Comparison of ENCODE assay signal across 9 mouse cellular contexts in genomic region chr17:84675951-84676366, GRCm38 (mm10). TPM values are rescaled to one million over a fixed set of nuclear protein-coding genes. Genes with fewer than 3 reads are reported as not detected.
A peak's percentile ranks its signal among the peaks of the same experiment; 100 is the strongest.
DNase-seq lines count a peak whose midpoint lies in the region; ATAC-seq lines count a peak whose summit lies in the region.
"Had no signal": no experiment of that assay in that cellular context is flagged by ENCODE, and none has a peak within 500 bp of the region (broad histone marks: within the 10 kb centered on the region; RNA-seq: fewer than 3 reads in every experiment).

Gene Abcg8, plus strand, starts transcription at chr17:84676302.

- no peaks in the 10 kb centered on the region for H3K4me1 ChIP-seq in heart, embryonic 11.5 days (ENCODE audit: control insufficient read depth, insufficient read depth, low read length)

- peak; percentile 46; the same call in 1 of the 2 replicates for ATAC-seq in heart, embryonic 11.5 days (replicated peaks; ENCODE audit: insufficient number of reproducible peaks, low FRiP score, low TSS enrichment)

- H3K9ac ChIP-seq in heart, embryonic 11.5 days (ENCODE audit: low read depth, low read length): 0 out of 2 replicates have a peak within 1 kb of the TSS, but pooled peaks have one; percentile 59

- 3% methylated on average over 24 of the region's 24 CpGs for WGBS in heart, embryonic 11.5 days (ENCODE audit: insufficient replicate concordance)

- H3K4me2 ChIP-seq in heart, embryonic 11.5 days: peak within 1 kb of the TSS; percentile 76

- peaks cover 3% of the 10 kb centered on the region; the same call in 1 of the 2 replicates for H3K27me3 ChIP-seq in heart, embryonic 11.5 days (ENCODE audit: control insufficient read depth, insufficient read depth, low read length)

- intact Hi-C loops in left cerebral cortex, postnatal 25 days (cut with DNase I): no loop called here

- H3K4me3 ChIP-seq in heart, embryonic 11.5 days (ENCODE audit: low read depth, low read length): peak within 1 kb of the TSS; percentile 44

- no peaks in the 10 kb centered on the region for H3K9me3 ChIP-seq in heart, embryonic 11.5 days (replicated peaks; ENCODE audit: control insufficient read depth, low read length)

- DNase-seq in adrenal gland, postnatal 10 days: peak; percentile 32
- no peak for DNase-seq in adrenal gland, adult 8-10 months
- peak; percentile 23 for DNase-seq in ES-CJ7 (ENCODE audit: low read depth, low spot score)
- DNase-seq in kidney, postnatal 25 days: peak; percentile 40 to 49
- peak; percentile 23 for DNase-seq in mesoderm, embryonic 11.5 days (ENCODE audit: low read depth, low spot score)
- DNase-seq in left cerebral cortex, postnatal 25 days (ENCODE audit: low spot score in 2 of 2): no peak
- no peak for DNase-seq in cerebellum, adult 8-10 months

- H3K27ac ChIP-seq in heart, embryonic 11.5 days (ENCODE audit: low read depth, low read length): no peak within 1 kb of the TSS

- no peaks in the 10 kb centered on the region for H3K36me3 ChIP-seq in heart, embryonic 11.5 days (ENCODE audit: control insufficient read depth, insufficient read depth, low read length)

RNA-seq across cellular contexts. Expression of gene Abcg8, which starts in this region (rescaled TPM):
- 10 to 100 TPM in 1 of 2 experiments, 1 to 10 TPM in 1; 8.9 to 23.3 TPM for total RNA-seq in adrenal gland, postnatal 10 days (2021)
- not detected for total RNA-seq in adrenal gland, adult 8-10 months (2022)
- polyA plus RNA-seq in heart, embryonic 11.5 days (2014; fragmentation: Nextera tagmentation; extraction: Ambion mirVana): not detected in 2 replicates
- not detected for total RNA-seq in left cerebral cortex, postnatal 25 days (2021)
- polyA plus RNA-seq: cortical plate, adult 2 months had no signal

Comparison
In these comparisons a context has a peak if more than half of its experiments do, and no peak if none do; other contexts are left out.
1. RNA of gene Abcg8 (total RNA-seq): 8.9 to 23.3 TPM in adrenal gland, postnatal 10 days; not detected in left cerebral cortex, postnatal 25 days and not detected in adrenal gland, adult 8-10 months; every median in the first group is over 4 times any median in the second.
2. DNase-seq: peak in adrenal gland, postnatal 10 days (single experiment), ES-CJ7 (single experiment), kidney, postnatal 25 days (2 of 2) and mesoderm, embryonic 11.5 days (single experiment); none in adrenal gland, adult 8-10 months (single experiment), left cerebral cortex, postnatal 25 days (0 of 2) and cerebellum, adult 8-10 months (single experiment).
3. Peak in ATAC-seq, H3K4me3 ChIP-seq, H3K9ac ChIP-seq and H3K4me2 ChIP-seq in heart, embryonic 11.5 days; RNA of the gene not detected or under 1 TPM.